Comparison of ENCODE assay signal across 12 mouse cellular contexts in the genomic region with DNA sequence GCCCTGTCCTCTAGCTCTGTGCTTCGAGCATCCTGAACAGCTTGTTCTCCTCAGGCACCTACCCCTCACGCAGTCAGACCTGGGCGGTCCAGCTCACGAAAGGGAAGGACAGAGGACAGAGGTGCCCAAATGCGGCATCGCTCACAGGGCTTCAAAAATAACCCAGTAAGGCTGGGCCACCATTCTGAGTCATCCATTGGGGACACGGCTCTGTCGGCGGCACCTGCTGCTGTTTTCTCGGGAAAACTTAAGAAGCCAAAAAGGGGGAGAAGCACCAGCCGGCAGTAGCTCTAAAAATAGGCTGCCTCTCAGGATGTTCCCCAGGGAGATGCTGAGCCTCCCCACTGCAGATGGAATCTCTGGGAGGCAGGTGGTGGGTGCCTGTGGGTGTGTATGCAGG. TPM values are rescaled to one million over a fixed set of nuclear protein-coding genes. Genes with fewer than 3 reads are reported as not detected.
DNase-seq lines count a peak whose midpoint lies in the region; ATAC-seq and TF ChIP-seq lines count a peak whose summit lies in the region.
"Had no signal": no experiment of that assay in that cellular context is flagged by ENCODE, and none has a peak within 500 bp of the region (broad histone marks: within the 10 kb centered on the region; RNA-seq: fewer than 3 reads in every experiment).

No protein-coding gene starts in this region.

- no peak overlapping the region for H3K27ac ChIP-seq in forebrain, postnatal 0 days (ENCODE audit: low read depth, low read length)
- H3K27ac ChIP-seq: limb, embryonic 12.5 days had no signal

- H3K9me3 ChIP-seq in E14TG2a.4 (ENCODE audit: low read length), result no peaks in the 10 kb centered on the region
- H3K9me3 ChIP-seq in forebrain, postnatal 0 days (ENCODE audit: low read length), result no peaks in the 10 kb centered on the region
- H3K9me3 ChIP-seq: limb, embryonic 12.5 days had no signal

- peak; percentile 63; the same call in 1 of the 2 replicates for ATAC-seq in forebrain, postnatal 0 days

- H3K4me1 ChIP-seq in E14TG2a.4 (replicated peaks; ENCODE audit: low read depth, low read length), result peaks cover 19% of the 10 kb centered on the region
- H3K4me1 ChIP-seq in forebrain, postnatal 0 days (ENCODE audit: insufficient read depth), result peaks cover 9% of the 10 kb centered on the region; the same call in 1 of the 2 replicates

- no peak overlapping the region for H3K9ac ChIP-seq in forebrain, postnatal 0 days
- H3K9ac ChIP-seq: limb, embryonic 12.5 days had no signal

- 8% methylated on average over 11 of the region's 11 CpGs for WGBS in forebrain, postnatal 0 days

- peak overlapping the region; percentile 96 for H3K4me2 ChIP-seq in forebrain, postnatal 0 days (ENCODE audit: low read depth)

- H3K27me3 ChIP-seq in E14TG2a.4 (ENCODE audit: insufficient read depth, low read length), result peaks cover 73% of the 10 kb centered on the region
- peaks cover 27% of the 10 kb centered on the region for H3K27me3 ChIP-seq in forebrain, postnatal 0 days (ENCODE audit: insufficient read depth, low read length)

- no peak for TF ChIP-seq CTCF in E14TG2a.4 (conservative IDR thresholded peaks at IDR 0.05; ENCODE audit: low read length)
- TF ChIP-seq CTCF in forebrain, postnatal 0 days (IDR thresholded peaks at IDR 0.05; ENCODE audit: low read depth), result no peak

- no peaks in the 10 kb centered on the region for H3K36me3 ChIP-seq in E14TG2a.4 (ENCODE audit: insufficient read depth, low read length)
- no peaks in the 10 kb centered on the region for H3K36me3 ChIP-seq in forebrain, postnatal 0 days (ENCODE audit: insufficient read depth)
- H3K36me3 ChIP-seq: limb, embryonic 12.5 days had no signal

- DNase-seq in heart, adult 11 months, result peak; percentile 91
- no peak for DNase-seq in heart, adult 9 months (ENCODE audit: low spot score in 2 of 2)
- peak; percentile 61 for DNase-seq in forebrain, postnatal 0 days
- DNase-seq in left cerebral cortex, adult 9 months (ENCODE audit: low spot score in 2 of 2), result peak; percentile 78 to 90
- no peak for DNase-seq in testis, postnatal 10 days (ENCODE audit: low spot score)
- DNase-seq in embryo, embryonic 9.5 days (ENCODE audit: extremely low spot score), result no peak
- no peak for DNase-seq in kidney, postnatal 36 days
- DNase-seq: adrenal gland, postnatal 10 days; spleen, adult 18-20 months had no signal

- 0 out of 2 replicates have a peak overlapping the region, but pooled peaks have one; percentile 81 for H3K4me3 ChIP-seq in E14TG2a.4 (replicated peaks; ENCODE audit: low read length)
- H3K4me3 ChIP-seq in forebrain, postnatal 0 days (ENCODE audit: low read depth, low read length), result peak overlapping the region; percentile 52; the same call in 1 of the 2 replicates
- H3K4me3 ChIP-seq: limb, embryonic 12.5 days had no signal

RNA-seq across cellular contexts. Expression of gene Car7, which starts 7.7 kb away (rescaled TPM):
- total RNA-seq in forebrain, postnatal 0 days (2014; rRNA removed), result 2.2 and 2.5 TPM in 2 replicates
- polyA plus RNA-seq in forebrain, postnatal 0 days (2015; fragmentation: Nextera tagmentation; extraction: Ambion mirVana), result 1.6 and 2.0 TPM in 2 replicates

RNA-seq across cellular contexts. Expression of gene Nae1, which starts 7.7 kb away (rescaled TPM):
- total RNA-seq in forebrain, postnatal 0 days (2014; rRNA removed), result 86.3 and 97.6 TPM in 2 replicates
- 120 and 134 TPM in 2 replicates for polyA plus RNA-seq in forebrain, postnatal 0 days (2015; fragmentation: Nextera tagmentation; extraction: Ambion mirVana)

RNA-seq across cellular contexts. Expression of gene Terb1, which starts 32.5 kb away (rescaled TPM):
- total RNA-seq in forebrain, postnatal 0 days (2014; rRNA removed), result 0.43 and 0.46 TPM in 2 replicates
- polyA plus RNA-seq in forebrain, postnatal 0 days (2015; fragmentation: Nextera tagmentation; extraction: Ambion mirVana), result 0.14 and 0.44 TPM in 2 replicates
- total RNA-seq: monocyte, adult 5-6 weeks had no signal

RNA-seq across cellular contexts. Expression of gene Pdp2, which starts 49.1 kb away (rescaled TPM):
- total RNA-seq in forebrain, postnatal 0 days (2014; rRNA removed), result 11.8 and 13.2 TPM in 2 replicates
- 8.8 and 14.6 TPM in 2 replicates for polyA plus RNA-seq in forebrain, postnatal 0 days (2015; fragmentation: Nextera tagmentation; extraction: Ambion mirVana)

Comparison
In these comparisons a context has a peak if more than half of its experiments do, and no peak if none do; other contexts are left out.
1. DNase-seq: peak in heart, adult 11 months (single experiment), forebrain, postnatal 0 days (single experiment) and left cerebral cortex, adult 9 months (2 of 2); none in heart, adult 9 months (0 of 2), testis, postnatal 10 days (single experiment), embryo, embryonic 9.5 days (single experiment) and kidney, postnatal 36 days (0 of 2).